Mouse (Mus musculus) kidney, postnatal 0 days (tissue): ENCODE measurements around the gene Slc25a27. TPM values are rescaled to one million over a fixed set of nuclear protein-coding genes. Genes with fewer than 3 reads are reported as not detected.

ENCODE experiments used
- ATAC-seq: fragments of 200-750 bp; cut with Nextera tagmentation; replicated peaks from 2 replicates; pipeline ENCODE4 v1.8.0; 2017; ENCODE audit warnings: low read depth, moderate number of reproducible peaks, moderate TSS enrichment, moderate library complexity; ENCODE audit not compliant: low FRiP score
- DNase-seq: peaks from one replicate; pipeline ENCODE4 v3.0.0-alpha.2; 2016; ENCODE audit warnings: low spot score
- H3K27ac ChIP-seq: fragments of 300-500 bp; sonication (generic); 2 replicates; pipeline ENCODE4 v1.5.1; 2014; ENCODE audit warnings: mild to moderate bottlenecking
- H3K27me3 ChIP-seq: fragments of 300-500 bp; sonication (generic); 2 replicates; pipeline ENCODE4 v1.6.1; 2014; ENCODE audit warnings: low read length, mixed read lengths; ENCODE audit not compliant: insufficient read depth
- H3K36me3 ChIP-seq: fragments of 300-500 bp; sonication (generic); 2 replicates; pipeline ENCODE4 v1.6.1; 2014; ENCODE audit warnings: low read length, mixed read lengths; ENCODE audit not compliant: insufficient read depth
- H3K4me1 ChIP-seq: fragments of 300-500 bp; sonication (generic); replicated peaks from 2 replicates; pipeline ENCODE4 v1.6.1; 2014; ENCODE audit warnings: antibody characterized with exemption, low read length, mixed read lengths; ENCODE audit not compliant: insufficient read depth
- H3K4me2 ChIP-seq: fragments of 300-500 bp; sonication (generic); 2 replicates; pipeline ENCODE4 v1.6.1; 2014; ENCODE audit warnings: mild to moderate bottlenecking, low read length, moderate library complexity, mixed read lengths
- H3K4me3 ChIP-seq: fragments of 300-500 bp; sonication (generic); replicated peaks from 2 replicates; pipeline ENCODE4 v1.5.1; 2014; ENCODE audit warnings: low read depth, low read length
- H3K9ac ChIP-seq: fragments of 300-500 bp; sonication (generic); 2 replicates; pipeline ENCODE4 v1.6.1; 2014; ENCODE audit warnings: low read depth, low read length
- H3K9me3 ChIP-seq: fragments of 300-500 bp; sonication (generic); replicated peaks from 2 replicates; pipeline ENCODE4 v1.6.1; 2016; ENCODE audit warnings: low read length, inconsistent platforms, mixed read lengths
- CTCF ChIP-seq: IDR thresholded peaks from 2 replicates; pipeline ENCODE4 v1.5.1; 2016; ENCODE audit warnings: antibody characterized with exemption, low read depth, mild to moderate bottlenecking, moderate library complexity
- WGBS: fragments of 180-500 bp; shearing (Covaris S2); extraction: QIAGEN DNeasy Blood & Tissue Kit; methylation state at CpG from one replicate; pipeline ENCODE4 v1.1.7; 2014; 5-methylcytosine and 5-hydroxymethylcytosine counted together
- polyA plus RNA-seq: library from polyadenylated mRNA; unstranded; fragments of >200 nt; fragmentation: Nextera tagmentation; extraction: Ambion mirVana; gene quantifications from 2 replicates; pipeline ENCODE4 v1.2.1, GENCODE M21; 2015

Slc25a27 gene
- polyA plus RNA-seq = 6.8 and 7.3 TPM in 2 replicates

- TF ChIP-seq CTCF = no peak
- H3K27me3 ChIP-seq = no peaks in the 10 kb centered on the region
- DNase-seq = peak; percentile 98
- H3K9ac ChIP-seq = peak within 1 kb of the TSS; percentile 66
- H3K27ac ChIP-seq = peak within 1 kb of the TSS; percentile 48; the same call in 1 of the 2 replicates
- no peaks in the 10 kb centered on the region for H3K9me3 ChIP-seq
- peak within 1 kb of the TSS; percentile 77 for H3K4me3 ChIP-seq
- H3K4me1 ChIP-seq = 0 out of 2 replicates have a peak, but pooled peaks cover 7% of the 10 kb centered on the region
- ATAC-seq = peak; percentile 98
- no peaks in the 10 kb centered on the region for H3K36me3 ChIP-seq
- 1% methylated on average over 41 of the region's 41 CpGs for WGBS
- peak within 1 kb of the TSS; percentile 99 for H3K4me2 ChIP-seq
Measured at GRCm38 (mm10) chr17:43666576-43667289, at the start of gene Slc25a27. Gene Slc25a27, minus strand, starts transcription at chr17:43667214.

GRCm38 (mm10) chr17:43716601-43717000, 49.6 kb upstream of the Slc25a27 start:
- DNase-seq = no peak
- Histone ChIP-seq H3K9ac (no peak overlapping the region), H3K27me3 (no peaks in the 10 kb centered on the region), H3K4me3 (no peak overlapping the region), H3K36me3 (no peaks in the 10 kb centered on the region), H3K9me3 (no peaks in the 10 kb centered on the region), H3K27ac (no peak overlapping the region), H3K4me1 (no peaks in the 10 kb centered on the region), H3K4me2 (no peak overlapping the region)
- 67% methylated on average over 7 of the region's 7 CpGs for WGBS
- TF ChIP-seq CTCF = no peak
- ATAC-seq = no peak

GRCm38 (mm10) chr17:43714191-43714590, 47.2 kb upstream of the Slc25a27 start:
- no peak for TF ChIP-seq CTCF
- no peak overlapping the region for H3K27ac ChIP-seq

GRCm38 (mm10) chr17:43711557-43712352, 44.7 kb upstream of the Slc25a27 start:
- no peaks in the 10 kb centered on the region for H3K36me3 ChIP-seq
- H3K9ac ChIP-seq = no peak overlapping the region
- no peaks in the 10 kb centered on the region for H3K4me1 ChIP-seq
- ATAC-seq = no peak
- WGBS = 62% methylated on average over 7 of the region's 7 CpGs
- no peak overlapping the region for H3K4me2 ChIP-seq
- H3K27me3 ChIP-seq = no peaks in the 10 kb centered on the region
- peak; percentile 17 for DNase-seq
- no peak for TF ChIP-seq CTCF
- no peaks in the 10 kb centered on the region for H3K9me3 ChIP-seq
- H3K4me3 ChIP-seq = no peak overlapping the region
- no peak overlapping the region for H3K27ac ChIP-seq

More at GRCm38 (mm10) chr17:43714191-43714590, 47.2 kb upstream of the Slc25a27 start:
- H3K4me2 ChIP-seq = no peak overlapping the region
- no peak overlapping the region for H3K4me3 ChIP-seq
- no peaks in the 10 kb centered on the region for H3K9me3 ChIP-seq
- WGBS = 50% methylated on average over 3 of the region's 3 CpGs
- H3K36me3 ChIP-seq = no peaks in the 10 kb centered on the region
- DNase-seq (no peak), ATAC-seq (no peak)
- H3K27me3 ChIP-seq = no peaks in the 10 kb centered on the region
- no peaks in the 10 kb centered on the region for H3K4me1 ChIP-seq
- H3K9ac ChIP-seq = no peak overlapping the region

GRCm38 (mm10) chr17:43707254-43707653, 40.2 kb upstream of the Slc25a27 start:
- Histone ChIP-seq H3K36me3 (0 out of 2 replicates have a peak, but pooled peaks cover 4% of the 10 kb centered on the region), H3K4me3 (no peak overlapping the region), H3K27me3 (no peaks in the 10 kb centered on the region), H3K9me3 (no peaks in the 10 kb centered on the region), H3K4me2 (no peak overlapping the region), H3K4me1 (no peaks in the 10 kb centered on the region), H3K27ac (no peak overlapping the region), H3K9ac (no peak overlapping the region)
- peak; percentile 33; the same call in 1 of the 2 replicates for TF ChIP-seq CTCF
- WGBS = 83% methylated on average over 3 of the region's 3 CpGs
- DNase-seq (peak; percentile 44), ATAC-seq (no peak)

- H3K4me2 ChIP-seq = no peak overlapping the region
- 88% methylated on average over 3 of the region's 3 CpGs for WGBS
Measured at GRCm38 (mm10) chr17:43706749-43707148, 39.7 kb upstream of the Slc25a27 start.

More at GRCm38 (mm10) chr17:43706749-43707148, 39.7 kb upstream of the Slc25a27 start:
- ATAC-seq (no peak), DNase-seq (no peak)
- no peaks in the 10 kb centered on the region for H3K4me1 ChIP-seq
- H3K4me3 ChIP-seq = no peak overlapping the region
- no peak for TF ChIP-seq CTCF
- no peak overlapping the region for H3K9ac ChIP-seq
- H3K27ac ChIP-seq = no peak overlapping the region
- no peaks in the 10 kb centered on the region for H3K27me3 ChIP-seq
- 0 out of 2 replicates have a peak, but pooled peaks cover 4% of the 10 kb centered on the region for H3K36me3 ChIP-seq
- H3K9me3 ChIP-seq = no peaks in the 10 kb centered on the region
